Mouse (Mus musculus) MEL (cell line): ENCODE data around the gene Supt7l.

Source experiments
- CTCF ChIP-seq, 3 experiments: IDR thresholded peaks in 2 of 3; conservative IDR thresholded peaks in 1 of 3; 2 replicates each; pipeline ENCODE4 v1.5.1; 2011 to 2012; ENCODE audit warnings: low read length in 3 of 3, low read depth in 2 of 3, mild to moderate bottlenecking in 2 of 3, improper control_type of control experiment in 1 of 3, inconsistent platforms in 1 of 3, mixed read lengths in 1 of 3, moderate library complexity in 1 of 3; ENCODE audit not compliant: control insufficient read depth in 1 of 3, insufficient read depth in 1 of 3, poor library complexity in 1 of 3, severe bottlenecking in 1 of 3
- GABPA ChIP-seq: IDR thresholded peaks from 2 replicates; pipeline ENCODE4 v1.6.1; 2012; ENCODE audit warnings: low read depth, mild to moderate bottlenecking, inconsistent platforms, low read length, improper control_type of control experiment, moderate library complexity
- MAFK ChIP-seq: IDR thresholded peaks from 2 replicates; pipeline ENCODE4 v1.6.1; 2011; ENCODE audit warnings: low read depth, mild to moderate bottlenecking, low read length, improper control_type of control experiment, borderline replicate concordance
- MAZ ChIP-seq: IDR thresholded peaks from 2 replicates; pipeline ENCODE4 v1.6.1; 2012; ENCODE audit warnings: low read depth, mild to moderate bottlenecking, inconsistent platforms, low read length, improper control_type of control experiment
- POLR2A ChIP-seq, 2 experiments: IDR thresholded peaks; 2 replicates each; pipeline ENCODE4 v1.6.1; 2011 to 2012; ENCODE audit warnings: low read length in 2 of 2, mild to moderate bottlenecking in 2 of 2, control low read depth in 1 of 2, improper control_type of control experiment in 1 of 2, low read depth in 1 of 2, moderate library complexity in 1 of 2; ENCODE audit not compliant: control insufficient read depth in 1 of 2, insufficient read depth in 1 of 2, poor library complexity in 1 of 2
- SMC3 ChIP-seq: IDR thresholded peaks from 2 replicates; pipeline ENCODE4 v1.6.1; 2011; ENCODE audit warnings: low read depth, low read length, improper control_type of control experiment

GRCm38 (mm10) chr5:31573722-31574121 lies 46.1 kb upstream of the Supt7l start:
- TF ChIP-seq SMC3: no peak
- TF ChIP-seq CTCF (IDR thresholded peaks at IDR 0.05 in 2 of 3, conservative IDR thresholded peaks at IDR 0.05 in 1 of 3; ENCODE audit: control insufficient read depth in 1 of 3, insufficient read depth in 1 of 3, low read depth in 2 of 3, low read length in 3 of 3, poor library complexity in 1 of 3, severe bottlenecking in 1 of 3): no peak
- no peak for TF ChIP-seq MAZ
- no peak for TF ChIP-seq POLR2A (IDR thresholded peaks at IDR 0.05; ENCODE audit: control insufficient read depth in 1 of 2, insufficient read depth in 1 of 2, low read depth in 1 of 2, low read length in 2 of 2, poor library complexity in 1 of 2)
- no peak for TF ChIP-seq GABPA
- TF ChIP-seq MAFK: no peak
